Mouse (Mus musculus): ENCODE data around the gene Arpc2. TPM values are rescaled to one million over a fixed set of nuclear protein-coding genes. Genes with fewer than 3 reads are reported as not detected.
A peak's percentile ranks its signal among the peaks of the same experiment; 100 is the strongest.

The Arpc2 gene
- polyA plus RNA-seq, 1 experiment: 214 TPM

DNA sequence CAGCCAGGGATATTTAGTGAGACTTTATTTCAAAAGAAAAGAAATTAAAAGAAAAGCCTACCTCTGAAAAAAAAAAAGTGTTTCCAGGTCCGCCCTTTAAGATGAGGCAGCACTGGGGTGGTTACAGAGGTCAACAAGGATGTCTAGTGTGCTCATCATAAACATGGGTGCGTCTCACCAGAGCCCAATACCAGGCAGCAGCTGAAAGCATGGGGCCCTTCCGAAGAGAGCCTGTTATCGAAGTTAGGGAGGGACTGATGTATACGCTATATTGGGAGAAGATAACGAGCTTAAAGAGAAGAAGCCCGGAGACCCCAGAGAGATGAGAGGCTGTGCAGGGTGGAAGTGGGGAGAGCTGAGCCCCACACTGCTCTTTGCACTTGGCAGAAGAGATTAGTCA is 3.3 kb downstream of the Arpc2 start:
- Histone ChIP-seq H3K79me2 (ENCODE audit: control insufficient read depth, insufficient read depth) (peaks cover 77% of the 10 kb centered on the region), H3K4me2 (ENCODE audit: low read depth) (peak overlapping the region; percentile 92), H3ac (ENCODE audit: control insufficient read depth, insufficient read length) (no peak overlapping the region), H3K4me3 (peak overlapping the region; percentile 98), H3K36me3 (ENCODE audit: control insufficient read depth, insufficient read depth) (no peaks in the 10 kb centered on the region), H3K27me3 (ENCODE audit: control insufficient read depth, insufficient read depth, insufficient read length) (no peaks in the 10 kb centered on the region)
- TF ChIP-seq TCF12 (IDR thresholded peaks at IDR 0.05; ENCODE audit: insufficient read depth, poor library complexity, severe bottlenecking): no peak
- TF ChIP-seq USF1 (IDR thresholded peaks at IDR 0.05; ENCODE audit: low read depth): no peak
- TF ChIP-seq SRF (IDR thresholded peaks at IDR 0.05; ENCODE audit: control insufficient read depth, insufficient read length, low read depth): no peak
- TF ChIP-seq POLR2A (IDR thresholded peaks at IDR 0.05; ENCODE audit: insufficient read length, low read depth): no peak
- TF ChIP-seq TCF3 (IDR thresholded peaks at IDR 0.05; ENCODE audit: insufficient read length, low read depth): no peak
- TF ChIP-seq MAX (IDR thresholded peaks at IDR 0.05; ENCODE audit: low read depth): no peak
- no peak for TF ChIP-seq MYOD1 (IDR thresholded peaks at IDR 0.05; ENCODE audit: control insufficient read depth in 1 of 3, insufficient read length in 2 of 3, low read depth in 2 of 3)
- no peak for TF ChIP-seq CEBPB (IDR thresholded peaks at IDR 0.05; ENCODE audit: insufficient read depth, poor library complexity, severe bottlenecking)
- TF ChIP-seq E2F4 (IDR thresholded peaks at IDR 0.05; ENCODE audit: insufficient read depth): no peak
- no peak for TF ChIP-seq POLR2AphosphoS2 (IDR thresholded peaks at IDR 0.05; ENCODE audit: insufficient read length, low read depth)
- no peak for TF ChIP-seq MYOG (IDR thresholded peaks at IDR 0.05; ENCODE audit: control insufficient read depth in 1 of 3, insufficient read depth in 1 of 3, insufficient read length in 2 of 3, low read depth in 2 of 3)
- no peak for TF ChIP-seq REST (IDR thresholded peaks at IDR 0.05; ENCODE audit: insufficient read depth, insufficient read length)

GRCm38 (mm10) chr1:74239618-74240017 is 3.7 kb downstream of the Arpc2 start:
- Histone ChIP-seq H3K4me2 (ENCODE audit: low read depth) (peak overlapping the region; percentile 92), H3K4me3 (peak overlapping the region; percentile 98), H3K27me3 (ENCODE audit: control insufficient read depth, insufficient read depth, insufficient read length) (no peaks in the 10 kb centered on the region), H3K79me2 (ENCODE audit: control insufficient read depth, insufficient read depth) (peaks cover 81% of the 10 kb centered on the region), H3ac (ENCODE audit: control insufficient read depth, insufficient read length) (no peak overlapping the region), H3K36me3 (ENCODE audit: control insufficient read depth, insufficient read depth) (no peaks in the 10 kb centered on the region)
- no peak for TF ChIP-seq TCF3 (IDR thresholded peaks at IDR 0.05; ENCODE audit: insufficient read length, low read depth)
- TF ChIP-seq MYOD1 (IDR thresholded peaks at IDR 0.05; ENCODE audit: control insufficient read depth in 1 of 3, insufficient read length in 2 of 3, low read depth in 2 of 3): no peak
- TF ChIP-seq SRF (IDR thresholded peaks at IDR 0.05; ENCODE audit: control insufficient read depth, insufficient read length, low read depth): no peak
- TF ChIP-seq MYOG (IDR thresholded peaks at IDR 0.05; ENCODE audit: control insufficient read depth in 1 of 3, insufficient read depth in 1 of 3, insufficient read length in 2 of 3, low read depth in 2 of 3): no peak
- no peak for TF ChIP-seq REST (IDR thresholded peaks at IDR 0.05; ENCODE audit: insufficient read depth, insufficient read length)
- no peak for TF ChIP-seq CEBPB (IDR thresholded peaks at IDR 0.05; ENCODE audit: insufficient read depth, poor library complexity, severe bottlenecking)
- no peak for TF ChIP-seq POLR2A (IDR thresholded peaks at IDR 0.05; ENCODE audit: insufficient read length, low read depth)
- TF ChIP-seq POLR2AphosphoS2 (IDR thresholded peaks at IDR 0.05; ENCODE audit: insufficient read length, low read depth): no peak
- no peak for TF ChIP-seq MAX (IDR thresholded peaks at IDR 0.05; ENCODE audit: low read depth)
- no peak for TF ChIP-seq TCF12 (IDR thresholded peaks at IDR 0.05; ENCODE audit: insufficient read depth, poor library complexity, severe bottlenecking)
- no peak for TF ChIP-seq E2F4 (IDR thresholded peaks at IDR 0.05; ENCODE audit: insufficient read depth)
- no peak for TF ChIP-seq USF1 (IDR thresholded peaks at IDR 0.05; ENCODE audit: low read depth)

- no peaks in the 10 kb centered on the region for H3K36me3 ChIP-seq (ENCODE audit: control insufficient read depth, insufficient read depth)
- no peak overlapping the region for H3K4me3 ChIP-seq
- H3ac ChIP-seq (ENCODE audit: control insufficient read depth, insufficient read length): no peak overlapping the region
- peaks cover 88% of the 10 kb centered on the region for H3K79me2 ChIP-seq (ENCODE audit: control insufficient read depth, insufficient read depth)
- no peaks in the 10 kb centered on the region for H3K27me3 ChIP-seq (ENCODE audit: control insufficient read depth, insufficient read depth, insufficient read length)
- peak overlapping the region; percentile 92 for H3K4me2 ChIP-seq (ENCODE audit: low read depth)
- TF ChIP-seq REST (IDR thresholded peaks at IDR 0.05; ENCODE audit: insufficient read depth, insufficient read length): no peak
- no peak for TF ChIP-seq E2F4 (IDR thresholded peaks at IDR 0.05; ENCODE audit: insufficient read depth)
- no peak for TF ChIP-seq MYOD1 (IDR thresholded peaks at IDR 0.05; ENCODE audit: control insufficient read depth in 1 of 3, insufficient read length in 2 of 3, low read depth in 2 of 3)
- no peak for TF ChIP-seq USF1 (IDR thresholded peaks at IDR 0.05; ENCODE audit: low read depth)
- TF ChIP-seq TCF3 (IDR thresholded peaks at IDR 0.05; ENCODE audit: insufficient read length, low read depth): no peak
- no peak for TF ChIP-seq POLR2A (IDR thresholded peaks at IDR 0.05; ENCODE audit: insufficient read length, low read depth)
- TF ChIP-seq TCF12 (IDR thresholded peaks at IDR 0.05; ENCODE audit: insufficient read depth, poor library complexity, severe bottlenecking): no peak
Measured at GRCm38 (mm10) chr1:74240311-74240710, 4.4 kb downstream of the Arpc2 start.

DNA sequence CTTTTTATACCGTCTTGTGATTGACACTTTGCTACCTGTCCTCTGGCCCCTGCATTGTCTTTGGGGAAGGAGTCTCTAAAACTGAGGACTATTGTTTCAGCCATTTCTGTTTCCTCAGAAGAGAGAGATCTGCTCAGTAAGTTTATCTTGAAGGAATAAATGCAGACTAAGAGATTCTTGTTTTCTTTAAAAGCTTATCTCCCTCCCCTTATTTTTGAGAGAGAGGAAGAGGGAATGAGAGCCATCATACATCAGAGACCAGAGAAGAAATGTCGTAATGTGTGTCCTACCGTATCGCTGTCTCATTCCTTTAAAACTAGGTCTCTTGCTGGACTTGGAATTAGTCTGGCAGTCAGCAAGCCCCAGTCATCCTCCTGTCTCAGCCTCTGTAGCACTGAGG is 4.9 kb downstream of the Arpc2 start:
- Histone ChIP-seq H3K4me2 (ENCODE audit: low read depth) (peak overlapping the region; percentile 92), H3ac (ENCODE audit: control insufficient read depth, insufficient read length) (no peak overlapping the region), H3K27me3 (ENCODE audit: control insufficient read depth, insufficient read depth, insufficient read length) (no peaks in the 10 kb centered on the region), H3K4me3 (no peak overlapping the region), H3K79me2 (ENCODE audit: control insufficient read depth, insufficient read depth) (peaks cover 93% of the 10 kb centered on the region), H3K36me3 (ENCODE audit: control insufficient read depth, insufficient read depth) (no peaks in the 10 kb centered on the region)
- no peak for TF ChIP-seq TCF3 (IDR thresholded peaks at IDR 0.05; ENCODE audit: insufficient read length, low read depth)
- TF ChIP-seq TCF12 (IDR thresholded peaks at IDR 0.05; ENCODE audit: insufficient read depth, poor library complexity, severe bottlenecking): no peak
- no peak for TF ChIP-seq SRF (IDR thresholded peaks at IDR 0.05; ENCODE audit: control insufficient read depth, insufficient read length, low read depth)
- no peak for TF ChIP-seq E2F4 (IDR thresholded peaks at IDR 0.05; ENCODE audit: insufficient read depth)
- no peak for TF ChIP-seq POLR2AphosphoS2 (IDR thresholded peaks at IDR 0.05; ENCODE audit: insufficient read length, low read depth)
- TF ChIP-seq MAX (IDR thresholded peaks at IDR 0.05; ENCODE audit: low read depth): no peak

GRCm38 (mm10) chr1:74245525-74245924 is 9.6 kb downstream of the Arpc2 start:
- TF ChIP-seq POLR2A (IDR thresholded peaks at IDR 0.05; ENCODE audit: insufficient read length, low read depth) (no peak), MYOD1 (IDR thresholded peaks at IDR 0.05; ENCODE audit: control insufficient read depth in 1 of 3, insufficient read length in 2 of 3, low read depth in 2 of 3) (no peak), REST (IDR thresholded peaks at IDR 0.05; ENCODE audit: insufficient read depth, insufficient read length) (no peak), USF1 (IDR thresholded peaks at IDR 0.05; ENCODE audit: low read depth) (no peak), MYOG (IDR thresholded peaks at IDR 0.05; ENCODE audit: control insufficient read depth in 1 of 3, insufficient read depth in 1 of 3, insufficient read length in 2 of 3, low read depth in 2 of 3) (no peak), TCF12 (IDR thresholded peaks at IDR 0.05; ENCODE audit: insufficient read depth, poor library complexity, severe bottlenecking) (no peak), TCF3 (IDR thresholded peaks at IDR 0.05; ENCODE audit: insufficient read length, low read depth) (no peak), POLR2AphosphoS2 (IDR thresholded peaks at IDR 0.05; ENCODE audit: insufficient read length, low read depth) (no peak), MAX (IDR thresholded peaks at IDR 0.05; ENCODE audit: low read depth) (no peak), E2F4 (IDR thresholded peaks at IDR 0.05; ENCODE audit: insufficient read depth) (no peak), SRF (IDR thresholded peaks at IDR 0.05; ENCODE audit: control insufficient read depth, insufficient read length, low read depth) (no peak), CEBPB (IDR thresholded peaks at IDR 0.05; ENCODE audit: insufficient read depth, poor library complexity, severe bottlenecking) (no peak)
- peaks cover 76% of the 10 kb centered on the region for H3K79me2 ChIP-seq (ENCODE audit: control insufficient read depth, insufficient read depth)
- H3K4me3 ChIP-seq: no peak overlapping the region
- H3K27me3 ChIP-seq (ENCODE audit: control insufficient read depth, insufficient read depth, insufficient read length): no peaks in the 10 kb centered on the region
- H3K36me3 ChIP-seq (ENCODE audit: control insufficient read depth, insufficient read depth): no peaks in the 10 kb centered on the region
- no peak overlapping the region for H3ac ChIP-seq (ENCODE audit: control insufficient read depth, insufficient read length)
- H3K4me2 ChIP-seq (ENCODE audit: low read depth): no peak overlapping the region

All from myocyte (in vitro differentiated cells).